Mouse (Mus musculus) 416B (cell line): ENCODE measurements around the gene Cyp2d12.
"Not testable (repeated sequence)": the region's sequence is repeated elsewhere in the genome, so short reads cannot be mapped to it uniquely, and the experiment has no call there.

Experiments
- DNase-seq: peaks from one replicate; pipeline ENCODE4 v3.0.0; 2011; ENCODE audit warnings: low read depth

The Cyp2d12 gene

DNA sequence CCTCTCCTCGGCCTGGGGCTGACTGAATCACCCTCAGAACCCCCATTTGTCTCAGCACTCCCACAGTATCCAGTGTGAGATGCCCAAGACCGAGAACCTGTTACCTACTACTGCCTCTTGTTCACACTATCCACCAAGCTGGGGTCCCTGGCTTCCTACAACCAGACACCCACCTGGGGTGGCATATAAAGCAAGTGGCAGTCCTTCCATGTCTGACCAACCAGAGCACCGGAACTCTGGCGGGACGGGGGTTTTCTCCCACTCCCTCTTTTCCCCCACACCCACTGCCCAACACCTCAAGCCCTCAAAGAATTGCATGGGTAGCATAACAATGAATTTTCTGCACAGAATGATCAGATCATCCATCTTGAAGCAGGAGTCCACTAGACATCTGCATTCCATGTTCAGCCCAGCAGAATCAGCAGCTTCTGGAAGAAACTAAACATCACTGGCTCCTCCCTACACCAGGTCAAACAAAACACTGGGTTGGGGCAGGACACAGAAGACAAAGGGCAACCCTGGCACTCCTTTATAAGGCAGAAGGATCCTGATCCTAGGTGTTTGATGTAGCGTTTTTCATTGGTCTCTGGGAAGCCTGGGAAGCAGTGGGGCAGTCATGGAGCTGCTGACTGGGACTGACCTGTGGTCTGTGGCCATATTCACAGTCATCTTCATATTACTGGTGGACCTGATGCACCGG lies at the start of gene Cyp2d12:
Cyp2d12 (plus strand) TSS at position 542 of the 700 bp plus-strand sequence.
- no peak for DNase-seq

DNA sequence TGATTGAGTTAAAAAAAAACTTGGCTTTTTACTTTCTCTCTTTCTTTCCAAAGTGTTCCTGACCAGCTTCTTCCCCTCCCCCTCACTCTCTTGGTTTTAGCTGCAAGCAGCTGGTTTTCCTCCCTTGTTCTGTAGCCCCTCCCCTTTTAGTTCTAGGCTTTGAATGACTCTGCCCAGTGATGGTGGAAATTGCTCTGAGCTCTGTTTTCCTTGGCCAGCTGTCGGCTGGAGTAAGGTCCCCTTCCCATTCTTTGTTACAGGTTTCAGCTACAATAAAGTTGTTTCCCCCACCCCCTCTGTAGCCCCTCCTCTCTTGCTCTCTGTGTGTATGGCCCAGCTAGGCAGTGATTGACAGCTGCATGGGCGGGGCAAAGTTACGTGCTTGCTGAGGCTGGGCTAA lies 47.9 kb upstream of the Cyp2d12 start:
- no peak for DNase-seq

DNA sequence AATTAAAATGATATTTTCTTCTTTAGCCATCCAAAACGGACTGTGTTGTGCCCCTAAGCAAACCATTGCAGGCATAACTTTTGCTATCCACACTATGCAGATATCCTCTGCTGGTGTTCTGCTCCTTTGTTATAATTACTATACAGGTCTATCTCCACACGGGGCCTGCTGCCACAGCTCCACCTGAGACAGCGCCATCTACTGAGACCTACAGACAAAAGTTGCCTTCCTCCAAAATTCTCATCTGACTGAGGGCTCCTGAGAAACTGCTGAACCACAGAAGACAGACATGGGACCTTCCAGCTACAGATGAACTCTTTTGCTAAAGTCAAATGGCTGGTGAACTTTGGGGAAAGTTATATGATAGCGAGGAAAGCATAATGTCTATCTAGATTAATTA lies 47.1 kb upstream of the Cyp2d12 start:
- DNase-seq = not testable (repeated sequence)

DNA sequence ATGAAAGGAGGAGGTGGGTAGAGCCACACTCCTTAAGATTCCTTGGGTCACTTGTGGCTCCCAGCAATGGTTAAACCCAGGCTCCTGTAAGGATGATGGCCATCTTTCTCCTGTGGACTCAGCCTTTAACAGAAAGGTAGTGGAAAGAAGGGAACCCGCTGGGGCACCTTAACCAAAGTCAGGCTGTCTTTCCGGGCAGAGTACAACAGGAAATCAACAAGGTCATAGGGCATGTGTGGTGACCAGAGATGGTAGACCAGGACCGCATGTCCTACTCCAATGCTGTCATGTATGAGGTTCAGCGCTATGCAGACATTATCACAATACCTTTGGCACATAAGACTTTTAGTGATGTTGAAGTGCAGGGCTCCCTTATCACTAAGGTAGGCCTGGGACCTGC lies 45.4 kb upstream of the Cyp2d12 start:
- DNase-seq = not testable (repeated sequence)

DNA sequence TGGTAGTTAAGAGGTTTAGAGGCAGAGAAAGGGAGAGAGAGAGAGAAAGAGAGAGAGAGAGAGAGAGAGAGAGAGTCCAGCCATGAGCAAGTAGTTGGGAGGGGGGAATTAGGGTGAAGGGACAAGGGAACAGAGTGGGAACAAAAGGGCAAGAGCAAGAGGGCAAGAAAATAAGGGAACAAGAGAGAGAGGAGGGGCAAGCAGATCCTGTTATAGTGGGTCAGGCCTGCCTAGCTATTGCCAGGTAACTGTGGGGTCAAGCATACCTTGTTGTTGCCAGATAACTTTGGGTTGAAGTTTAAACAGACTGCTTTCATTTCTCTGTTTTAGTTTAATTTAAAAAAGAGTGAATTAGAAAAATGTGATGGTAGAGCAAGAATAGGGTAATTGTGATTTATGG lies 44.4 kb upstream of the Cyp2d12 start:
- not testable (repeated sequence) for DNase-seq

DNA sequence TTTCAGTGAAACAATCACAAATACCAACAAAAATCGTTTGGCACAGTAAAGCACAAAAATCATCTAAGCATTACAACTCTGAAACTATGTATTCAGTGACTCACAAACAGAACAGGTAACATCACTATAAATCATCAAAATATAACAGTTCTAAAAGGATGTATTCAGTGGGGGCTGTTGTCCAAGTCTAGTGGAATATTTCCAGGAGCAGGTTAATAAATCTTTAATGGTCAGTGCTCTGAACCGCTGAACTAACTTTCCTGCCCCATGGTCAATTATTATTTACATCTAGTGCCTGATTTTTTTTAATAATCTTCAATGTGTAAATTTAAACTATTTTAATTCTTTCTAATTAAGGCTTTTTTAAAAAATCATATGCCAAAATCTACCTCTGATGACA lies 42.8 kb upstream of the Cyp2d12 start:
- not testable (repeated sequence) for DNase-seq

DNA sequence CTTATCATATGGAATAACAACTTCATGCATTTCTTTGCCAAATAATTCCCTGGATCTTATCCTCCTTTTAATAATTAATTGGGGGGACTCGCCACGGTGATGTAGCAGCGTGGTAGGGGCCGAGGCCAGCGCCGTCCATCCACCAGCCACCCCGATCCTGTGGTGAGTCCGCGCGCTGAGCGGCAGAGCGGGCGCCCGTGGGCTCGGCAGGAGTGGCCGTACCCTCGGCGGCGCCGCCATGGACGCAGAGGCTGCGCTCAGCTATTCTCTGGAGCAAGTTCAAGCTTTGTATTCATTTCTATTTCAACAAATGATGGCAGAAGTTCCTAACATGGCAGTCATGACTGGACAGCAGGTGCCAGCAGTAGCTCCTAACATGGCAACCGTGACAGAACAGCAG lies 38.7 kb upstream of the Cyp2d12 start:
- DNase-seq = not testable (repeated sequence)

DNA sequence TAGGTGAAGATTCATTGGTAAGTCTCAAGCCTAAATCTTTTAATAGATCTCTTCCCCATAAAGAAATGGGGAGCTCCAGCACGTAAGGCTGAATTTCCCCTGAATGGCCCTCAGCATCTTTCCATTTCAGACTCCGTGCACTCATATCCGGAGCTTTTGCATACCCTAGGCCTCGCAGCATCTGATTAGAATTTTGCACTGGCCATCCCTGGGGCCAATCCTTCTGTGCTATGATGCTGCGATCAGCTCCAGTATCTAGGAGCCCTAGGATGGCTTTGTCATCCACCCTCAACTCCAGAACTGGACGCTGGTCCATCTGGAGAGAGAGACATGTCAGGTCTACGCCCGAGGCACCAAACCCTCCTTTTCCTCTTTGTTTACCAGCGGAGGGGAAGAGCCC lies 27.5 kb upstream of the Cyp2d12 start:
- not testable (repeated sequence) for DNase-seq

DNA sequence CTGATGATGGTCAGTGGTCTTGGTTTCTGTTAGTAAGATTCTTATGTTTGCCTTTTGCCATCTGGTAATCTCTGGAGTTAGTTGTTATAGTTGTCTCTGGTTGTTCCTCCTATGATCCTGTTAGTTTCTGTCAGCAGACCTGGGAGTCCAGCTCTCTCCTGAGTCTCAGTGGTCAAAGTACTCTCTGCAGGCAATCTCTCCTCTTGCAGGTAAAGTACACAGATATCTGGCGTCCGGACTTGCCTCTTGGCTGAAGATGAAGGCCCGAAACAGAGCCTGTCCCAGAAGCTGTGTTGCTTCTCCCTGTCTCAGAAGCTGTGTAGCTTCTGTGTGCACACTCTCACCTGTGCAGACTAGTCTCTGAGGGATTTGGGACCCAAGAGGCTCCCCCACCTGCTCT lies 22.2 kb upstream of the Cyp2d12 start:
- not testable (repeated sequence) for DNase-seq

DNA sequence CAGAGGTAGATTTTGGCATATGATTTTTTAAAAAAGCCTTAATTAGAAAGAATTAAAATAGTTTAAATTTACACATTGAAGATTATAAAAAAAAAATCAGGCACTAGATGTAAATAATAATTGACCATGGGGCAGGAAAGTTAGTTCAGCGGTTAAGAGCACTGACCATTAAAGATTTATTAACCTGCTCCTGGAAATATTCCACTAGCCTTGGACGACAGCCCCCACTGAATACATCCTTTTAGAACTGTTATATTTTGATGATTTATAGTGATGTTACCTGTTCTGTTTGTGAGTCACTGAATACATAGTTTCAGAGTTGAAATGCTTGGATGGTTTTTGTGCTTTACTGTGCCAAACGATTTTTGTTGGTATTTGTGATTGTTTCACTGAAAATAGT lies 11.9 kb upstream of the Cyp2d12 start:
- not testable (repeated sequence) for DNase-seq

DNA sequence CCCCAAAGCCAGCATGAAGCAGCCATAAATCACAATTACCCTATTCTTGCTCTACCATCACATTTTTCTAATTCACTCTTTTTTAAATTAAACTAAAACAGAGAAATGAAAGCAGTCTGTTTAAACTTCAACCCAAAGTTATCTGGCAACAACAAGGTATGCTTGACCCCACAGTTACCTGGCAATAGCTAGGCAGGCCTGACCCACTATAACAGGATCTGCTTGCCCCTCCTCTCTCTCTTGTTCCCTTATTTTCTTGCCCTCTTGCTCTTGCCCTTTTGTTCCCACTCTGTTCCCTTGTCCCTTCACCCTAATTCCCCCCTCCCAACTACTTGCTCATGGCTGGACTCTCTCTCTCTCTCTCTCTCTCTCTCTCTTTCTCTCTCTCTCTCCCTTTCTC lies 10.3 kb upstream of the Cyp2d12 start:
- not testable (repeated sequence) for DNase-seq

DNA sequence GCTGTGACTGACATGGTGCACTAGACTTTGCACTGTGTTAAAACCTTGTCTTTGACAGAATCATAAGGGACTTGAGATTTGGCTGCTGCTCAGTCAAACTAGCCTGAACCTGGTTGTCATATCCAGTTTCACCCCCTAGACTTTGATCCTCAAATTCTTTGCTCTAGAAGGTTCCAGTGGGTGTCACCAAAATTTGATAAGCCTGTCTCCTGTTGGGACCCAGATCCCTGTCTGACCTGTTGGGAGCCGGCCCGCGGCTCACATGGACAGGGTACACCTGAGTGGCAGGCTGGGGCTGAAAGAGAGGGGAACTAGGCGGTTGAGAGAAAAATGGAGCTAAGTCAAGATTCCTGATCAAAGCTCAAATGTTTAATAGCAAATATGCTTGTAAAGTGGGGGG lies 7.1 kb upstream of the Cyp2d12 start:
- not testable (repeated sequence) for DNase-seq

DNA sequence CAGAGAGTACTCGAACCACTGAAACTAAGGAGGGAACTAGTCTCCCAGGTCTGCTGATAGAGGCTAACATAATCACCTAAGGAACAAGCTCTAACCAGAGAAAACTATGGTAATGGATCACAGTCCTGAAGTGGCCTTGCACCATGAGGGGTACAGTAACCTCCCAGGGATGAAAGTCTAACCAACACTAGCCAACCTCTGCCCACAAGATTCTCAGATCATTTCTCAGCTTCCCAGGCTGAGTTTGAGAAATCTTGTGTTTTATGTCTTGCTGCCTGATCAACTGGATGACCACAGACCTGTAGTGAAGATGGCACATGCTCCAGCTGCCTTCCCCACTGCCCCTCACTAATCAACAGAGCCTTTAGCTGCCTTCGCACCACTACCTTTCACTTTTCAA lies 1.7 kb upstream of the Cyp2d12 start:
- not testable (repeated sequence) for DNase-seq

DNA sequence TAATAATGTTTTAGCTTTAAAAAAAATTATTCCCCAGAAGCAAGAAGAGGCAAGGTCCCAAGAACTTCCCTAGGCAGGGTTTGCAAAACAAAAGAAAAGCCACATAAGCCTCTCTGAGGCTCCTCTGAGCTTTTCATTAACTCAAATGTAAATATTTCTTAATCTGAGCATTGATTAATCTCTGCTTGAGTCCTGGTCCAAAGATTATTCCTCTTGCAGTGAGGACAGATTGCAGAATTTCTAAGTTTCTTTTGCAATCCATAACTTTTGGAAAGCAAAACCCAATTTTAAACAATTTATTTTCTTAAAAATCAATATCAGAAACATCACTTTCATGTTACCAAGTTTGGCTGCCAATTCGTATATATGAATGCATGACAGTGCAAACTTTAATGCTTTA lies 18.0 kb downstream of the Cyp2d12 start:
- DNase-seq = no peak

DNA sequence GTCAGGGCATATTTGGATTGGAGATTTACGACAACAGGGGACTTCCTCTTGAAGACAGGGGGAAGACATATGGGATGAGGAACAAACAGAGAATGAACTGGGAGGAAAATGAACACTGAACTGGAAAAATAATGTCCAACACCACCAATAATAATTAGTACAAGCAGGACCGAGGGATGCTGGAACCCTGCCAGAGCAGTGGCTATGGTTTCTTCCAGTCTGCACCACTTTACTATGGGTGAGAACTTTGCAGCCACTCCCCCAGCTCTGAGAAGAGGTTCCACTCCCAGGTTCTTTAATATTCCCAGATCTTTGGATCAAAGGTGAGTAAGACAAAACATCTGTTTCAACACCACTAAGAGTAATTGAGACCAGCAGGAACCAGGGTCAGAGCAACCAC lies 24.2 kb downstream of the Cyp2d12 start:
- DNase-seq = no peak

DNA sequence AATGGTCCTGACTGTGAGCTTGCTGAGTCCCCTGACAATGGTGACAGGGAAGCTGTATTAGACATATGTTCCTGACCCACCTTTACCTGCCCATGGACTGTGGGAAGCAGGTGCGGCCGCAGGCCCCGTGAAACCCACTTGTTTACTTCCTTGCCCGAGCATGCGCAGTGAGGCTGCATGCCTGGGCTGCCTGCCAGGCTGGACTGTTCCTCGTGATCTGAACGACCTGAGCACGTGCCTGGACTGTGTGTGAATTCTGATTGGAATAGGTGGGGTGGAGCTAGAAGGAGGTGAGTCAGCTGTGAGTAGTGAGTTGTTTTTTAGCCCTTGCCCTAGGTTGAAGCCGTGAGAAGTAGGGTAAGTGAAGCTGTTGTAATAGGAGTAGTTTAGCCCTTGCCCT lies 27.7 kb downstream of the Cyp2d12 start:
- no peak for DNase-seq
